Comparison of ENCODE assay signal across 21 mouse cellular contexts in the genomic region with DNA sequence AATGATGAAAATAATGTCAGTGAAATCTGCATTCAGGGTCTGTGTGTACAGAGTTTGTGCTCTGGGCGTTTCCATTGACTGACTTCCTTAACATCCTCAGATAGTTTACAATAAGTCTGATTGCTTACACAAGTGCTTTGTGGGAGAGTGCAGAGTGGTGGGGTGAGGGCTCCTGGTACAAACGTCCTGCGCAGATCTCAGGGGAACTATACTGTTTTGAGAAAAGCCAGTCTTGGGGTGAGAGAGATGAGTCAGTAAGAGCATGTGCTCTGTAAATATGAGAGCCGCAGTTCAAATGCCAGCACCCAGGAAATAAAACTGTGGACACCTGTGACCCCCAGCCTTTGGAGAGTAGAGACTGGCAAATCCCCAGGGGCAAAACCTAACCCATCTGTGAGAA.
DNase-seq lines count a peak whose midpoint lies in the region; ATAC-seq and TF ChIP-seq lines count a peak whose summit lies in the region.
"Had no signal": no experiment of that assay in that cellular context is flagged by ENCODE, and none has a peak within 500 bp of the region (broad histone marks: within the 10 kb centered on the region; RNA-seq: fewer than 3 reads in every experiment).

No protein-coding gene starts in this region.

- no peaks in the 10 kb centered on the region for H3K36me3 ChIP-seq in lung, embryonic 14.5 days (ENCODE audit: insufficient read depth)
- H3K36me3 ChIP-seq: embryonic facial prominence, embryonic 10.5 days; G1E; heart, embryonic 10.5 days; hindbrain, embryonic 13.5 days had no signal

- H3K27me3 ChIP-seq in lung, embryonic 14.5 days (ENCODE audit: insufficient read depth, low read length) = no peaks in the 10 kb centered on the region
- H3K27me3 ChIP-seq: forebrain, embryonic 13.5 days; hindbrain, embryonic 13.5 days had no signal

- no peak overlapping the region for H3K27ac ChIP-seq in lung, embryonic 14.5 days (ENCODE audit: low read depth)
- H3K27ac ChIP-seq: embryonic facial prominence, embryonic 10.5 days; forebrain, embryonic 13.5 days; heart, embryonic 10.5 days; hindbrain, embryonic 13.5 days; hindbrain, postnatal 0 days had no signal

- H3K4me1 ChIP-seq in lung, embryonic 14.5 days (ENCODE audit: insufficient read depth) = no peaks in the 10 kb centered on the region
- H3K4me1 ChIP-seq: forebrain, embryonic 13.5 days; heart, embryonic 10.5 days; hindbrain, embryonic 13.5 days had no signal

- no peaks in the 10 kb centered on the region for H3K9me3 ChIP-seq in lung, embryonic 14.5 days (ENCODE audit: low read depth, low read length)
- H3K9me3 ChIP-seq: embryonic facial prominence, embryonic 10.5 days; forebrain, embryonic 13.5 days; heart, embryonic 10.5 days; hindbrain, embryonic 13.5 days had no signal

- H3K4me2 ChIP-seq in lung, embryonic 14.5 days = no peak overlapping the region
- H3K4me2 ChIP-seq: forebrain, embryonic 13.5 days; hindbrain, embryonic 13.5 days had no signal

- no peak overlapping the region for H3K9ac ChIP-seq in lung, embryonic 14.5 days
- H3K9ac ChIP-seq: forebrain, embryonic 13.5 days; forebrain, postnatal 0 days; hindbrain, embryonic 13.5 days had no signal

- WGBS in lung, embryonic 14.5 days = 27% methylated on average over 4 of the region's 4 CpGs

- no peak for TF ChIP-seq CTCF in lung, embryonic 14.5 days (IDR thresholded peaks at IDR 0.05; ENCODE audit: low read depth)

- peak; percentile 52; the same call in 1 of the 2 replicates for ATAC-seq in lung, embryonic 14.5 days (ENCODE audit: insufficient read depth)
- ATAC-seq: forebrain, embryonic 13.5 days; forebrain, postnatal 0 days; hindbrain, postnatal 0 days had no signal

- no peak overlapping the region for H3K4me3 ChIP-seq in lung, embryonic 14.5 days (ENCODE audit: low read depth, low read length)
- H3K4me3 ChIP-seq: embryonic facial prominence, embryonic 10.5 days; forebrain, embryonic 13.5 days; heart, embryonic 10.5 days; hindbrain, embryonic 13.5 days had no signal

- DNase-seq in lung, adult 18-20 months = peak; percentile 45 to 66
- peak; percentile 53 for DNase-seq in lung, embryonic 14.5 days
- peak; percentile 66 for DNase-seq in lung, postnatal 10 days
- DNase-seq in lung, postnatal 4 days = peak; percentile 48 to 62
- DNase-seq in kidney, postnatal 25 days = no peak
- no peak for DNase-seq in layer of hippocampus, adult 9-11 months
- DNase-seq in adrenal gland, adult 2 months = no peak
- DNase-seq: adrenal gland, postnatal 14 days; cerebellum, adult 18-20 months; cerebellum, adult 9-11 months; cerebellum, postnatal 36 days; forebrain, postnatal 0 days; gastrocnemius, postnatal 36 days; heart, adult 18-20 months; heart, postnatal 14 days had no signal

Comparison
In these comparisons a context has a peak if more than half of its experiments do, and no peak if none do; other contexts are left out.
1. DNase-seq: peak in lung, adult 18-20 months (2 of 2), lung, embryonic 14.5 days (single experiment), lung, postnatal 10 days (single experiment) and lung, postnatal 4 days (2 of 2); none in kidney, postnatal 25 days (0 of 2), layer of hippocampus, adult 9-11 months (single experiment) and adrenal gland, adult 2 months (single experiment).